Mouse (Mus musculus) CH12.LX (cell line): ENCODE results near the gene Stub1. TPM values are rescaled to one million over a fixed set of nuclear protein-coding genes. Genes with fewer than 3 reads are reported as not detected.

ENCODE experiments used
- DNase-seq: peaks from one replicate; pipeline ENCODE4 v3.0.0-alpha.2; 2013; ENCODE audit errors: extremely low read depth
- H3K27ac ChIP-seq: 2 replicates; pipeline ENCODE4 v1.5.1; 2012; ENCODE audit warnings: low read depth, mild to moderate bottlenecking, control low read depth, moderate library complexity; ENCODE audit not compliant: insufficient read depth
- H3K27me3 ChIP-seq: replicated peaks from 2 replicates; pipeline ENCODE3; 2012; ENCODE audit warnings: inconsistent platforms
- H3K36me3 ChIP-seq, 2 experiments: replicated peaks in 1 of 2; 2 replicates each; pipeline versions ENCODE3 to v1.6.1; 2012; ENCODE audit warnings: inconsistent platforms in 1 of 2, low read length in 1 of 2, mild to moderate bottlenecking in 1 of 2, mixed read lengths in 1 of 2, moderate library complexity in 1 of 2; ENCODE audit not compliant: control insufficient read depth in 1 of 2, insufficient read depth in 1 of 2
- H3K4me1 ChIP-seq, 2 experiments: 2 replicates each; pipeline ENCODE4 v1.6.1; 2012; ENCODE audit warnings: inconsistent platforms in 1 of 2, moderate library complexity in 1 of 2; ENCODE audit not compliant: insufficient read depth in 2 of 2, control insufficient read depth in 1 of 2
- H3K4me2 ChIP-seq: 2 replicates; pipeline ENCODE4 v1.6.1; 2012; ENCODE audit warnings: low read depth, mild to moderate bottlenecking, control low read depth; ENCODE audit not compliant: poor library complexity, insufficient read depth, severe bottlenecking
- H3K4me3 ChIP-seq, 3 experiments: fragments of 150-350 bp in 1 of 3; sonication (generic) in 1 of 3; replicated peaks in 1 of 3; 2 replicates each; pipeline versions ENCODE3 to v1.5.1; 2011 to 2012; ENCODE audit warnings: low read depth in 2 of 3, low read length in 2 of 3, mild to moderate bottlenecking in 2 of 3, moderate library complexity in 2 of 3, control low read depth in 1 of 3, improper control_type of control experiment in 1 of 3, inconsistent platforms in 1 of 3, mixed read lengths in 1 of 3; ENCODE audit not compliant: poor library complexity in 1 of 3
- H3K79me2 ChIP-seq: replicated peaks from 2 replicates; pipeline ENCODE4 v1.6.1; 2012; ENCODE audit warnings: mild to moderate bottlenecking, moderate library complexity; ENCODE audit not compliant: control insufficient read depth, poor library complexity, insufficient read depth, severe bottlenecking; ENCODE audit errors: extremely low read depth
- H3K9ac ChIP-seq: 2 replicates; pipeline ENCODE4 v1.6.1; 2012; ENCODE audit warnings: low read depth, mild to moderate bottlenecking, control low read depth, moderate library complexity; ENCODE audit not compliant: insufficient read depth
- H3K9me3 ChIP-seq: replicated peaks from 2 replicates; pipeline ENCODE3; 2012; ENCODE audit warnings: low read length, inconsistent platforms, mixed read lengths
- BHLHE40 ChIP-seq: IDR thresholded peaks from 2 replicates; pipeline ENCODE4 v1.6.1; 2011; ENCODE audit warnings: mild to moderate bottlenecking, low read depth, low read length, improper control_type of control experiment
- CHD1 ChIP-seq: IDR thresholded peaks from 2 replicates; pipeline ENCODE4 v1.6.1; 2012; ENCODE audit warnings: low read depth, low read length, improper control_type of control experiment, inconsistent platforms
- CHD2 ChIP-seq: IDR thresholded peaks from 2 replicates; pipeline ENCODE4 v1.6.1; 2011; ENCODE audit warnings: low read length, improper control_type of control experiment
- CTCF ChIP-seq, 2 experiments: IDR thresholded peaks in 1 of 2; conservative IDR thresholded peaks in 1 of 2; 2 replicates each; pipeline ENCODE4 v1.5.1; 2011 to 2012; ENCODE audit warnings: low read depth in 2 of 2, low read length in 2 of 2, improper control_type of control experiment in 1 of 2, inconsistent platforms in 1 of 2, mild to moderate bottlenecking in 1 of 2, moderate library complexity in 1 of 2
- E2F4 ChIP-seq: IDR thresholded peaks from 2 replicates; pipeline ENCODE4 v1.6.1; 2011; ENCODE audit warnings: low read depth, low read length, improper control_type of control experiment; ENCODE audit not compliant: insufficient replicate concordance
- ELF1 ChIP-seq: IDR thresholded peaks from 2 replicates; pipeline ENCODE4 v1.6.1; 2014; ENCODE audit warnings: low read depth, mild to moderate bottlenecking, inconsistent platforms, low read length, improper control_type of control experiment
- EP300 ChIP-seq: IDR thresholded peaks from 2 replicates; pipeline ENCODE4 v1.6.1; 2011; ENCODE audit warnings: low read length, improper control_type of control experiment
- ETS1 ChIP-seq: conservative IDR thresholded peaks from 2 replicates; pipeline ENCODE4 v1.6.1; 2012; ENCODE audit warnings: low read depth, mild to moderate bottlenecking, inconsistent platforms, low read length, improper control_type of control experiment, moderate library complexity
- GABPA ChIP-seq: IDR thresholded peaks from 2 replicates; pipeline ENCODE4 v1.6.1; 2012; ENCODE audit warnings: low read depth, low read length, improper control_type of control experiment, inconsistent platforms; ENCODE audit not compliant: insufficient replicate concordance
- HCFC1 ChIP-seq: IDR thresholded peaks from 2 replicates; pipeline ENCODE4 v1.6.1; 2012; ENCODE audit warnings: low read depth, mild to moderate bottlenecking, inconsistent platforms, low read length, improper control_type of control experiment
- IRF4 ChIP-seq: IDR thresholded peaks from 2 replicates; pipeline ENCODE4 v1.6.1; 2014; ENCODE audit warnings: low read depth, mild to moderate bottlenecking, inconsistent platforms, low read length, improper control_type of control experiment
- JUN ChIP-seq: IDR thresholded peaks from 2 replicates; pipeline ENCODE4 v1.6.1; 2011; ENCODE audit warnings: low read depth, mild to moderate bottlenecking, low read length, improper control_type of control experiment, moderate library complexity; ENCODE audit not compliant: insufficient read depth
- JUND ChIP-seq: conservative IDR thresholded peaks from 2 replicates; pipeline ENCODE4 v1.6.1; 2011; ENCODE audit warnings: low read depth, low read length, improper control_type of control experiment
- KAT2A ChIP-seq: IDR thresholded peaks from 2 replicates; pipeline ENCODE4 v1.6.1; 2012; ENCODE audit warnings: low read length, improper control_type of control experiment, inconsistent platforms; ENCODE audit not compliant: insufficient replicate concordance
- MAFK ChIP-seq: IDR thresholded peaks from 2 replicates; pipeline ENCODE4 v1.6.1; 2011; ENCODE audit warnings: low read length, improper control_type of control experiment; ENCODE audit not compliant: insufficient replicate concordance
- MAX ChIP-seq: IDR thresholded peaks from 2 replicates; pipeline ENCODE4 v1.6.1; 2011; ENCODE audit warnings: low read length, improper control_type of control experiment
- MAZ ChIP-seq: IDR thresholded peaks from 2 replicates; pipeline ENCODE4 v1.6.1; 2012; ENCODE audit warnings: low read depth, mild to moderate bottlenecking, inconsistent platforms, low read length, improper control_type of control experiment, moderate library complexity
- MEF2A ChIP-seq: IDR thresholded peaks from 2 replicates; pipeline ENCODE4 v1.6.1; 2014; ENCODE audit warnings: low read depth, mild to moderate bottlenecking, inconsistent platforms, low read length, improper control_type of control experiment, borderline replicate concordance
- MYC ChIP-seq: IDR thresholded peaks from 2 replicates; pipeline ENCODE4 v1.6.1; 2011; ENCODE audit warnings: low read depth, mild to moderate bottlenecking, improper control_type of control experiment, low read length
- NELFE ChIP-seq: IDR thresholded peaks from 2 replicates; pipeline ENCODE4 v1.6.1; 2011; ENCODE audit warnings: low read depth, low read length, improper control_type of control experiment
- NRF1 ChIP-seq: IDR thresholded peaks from 2 replicates; pipeline ENCODE4 v1.6.1; 2014; ENCODE audit warnings: low read depth, mild to moderate bottlenecking, inconsistent platforms, low read length, improper control_type of control experiment, moderate library complexity
- PAX5 ChIP-seq: IDR thresholded peaks from 2 replicates; pipeline ENCODE4 v1.6.1; 2012; ENCODE audit warnings: low read length, inconsistent platforms, mixed read lengths
- POLR2A ChIP-seq: IDR thresholded peaks from 2 replicates; pipeline ENCODE4 v1.6.1; 2011; ENCODE audit warnings: low read depth, mild to moderate bottlenecking, improper control_type of control experiment, low read length
- POLR2AphosphoS2 ChIP-seq: IDR thresholded peaks from 2 replicates; pipeline ENCODE4 v1.6.1; 2011; ENCODE audit warnings: low read depth, low read length, improper control_type of control experiment
- RAD21 ChIP-seq: IDR thresholded peaks from 2 replicates; pipeline ENCODE4 v1.6.1; 2011; ENCODE audit warnings: low read depth, mild to moderate bottlenecking, low read length, improper control_type of control experiment, moderate library complexity
- RCOR1 ChIP-seq: conservative IDR thresholded peaks from 2 replicates; pipeline ENCODE4 v1.6.1; 2012; ENCODE audit warnings: low read depth, mild to moderate bottlenecking, inconsistent platforms, low read length, improper control_type of control experiment
- SIN3A ChIP-seq: IDR thresholded peaks from 2 replicates; pipeline ENCODE4 v1.6.1; 2012; ENCODE audit warnings: low read length, improper control_type of control experiment, inconsistent platforms
- SMC3 ChIP-seq: IDR thresholded peaks from 2 replicates; pipeline ENCODE4 v1.6.1; 2011; ENCODE audit warnings: low read depth, low read length, improper control_type of control experiment
- TBP ChIP-seq: conservative IDR thresholded peaks from 2 replicates; pipeline ENCODE4 v1.6.1; 2011; ENCODE audit warnings: low read depth, low read length, improper control_type of control experiment
- TCF12 ChIP-seq: IDR thresholded peaks from 2 replicates; pipeline ENCODE4 v1.6.1; 2014; ENCODE audit warnings: low read depth, mild to moderate bottlenecking, inconsistent platforms, low read length, improper control_type of control experiment
- UBTF ChIP-seq: IDR thresholded peaks from 2 replicates; pipeline ENCODE4 v1.6.1; 2012; ENCODE audit warnings: low read depth, mild to moderate bottlenecking, inconsistent platforms, low read length, improper control_type of control experiment, moderate library complexity
- USF1 ChIP-seq: IDR thresholded peaks from 2 replicates; pipeline ENCODE4 v1.6.1; 2014; ENCODE audit warnings: low read depth, mild to moderate bottlenecking, inconsistent platforms, low read length, improper control_type of control experiment
- USF2 ChIP-seq: conservative IDR thresholded peaks from 2 replicates; pipeline ENCODE4 v1.6.1; 2011; ENCODE audit warnings: low read depth, low read length, improper control_type of control experiment
- ZC3H11A ChIP-seq: IDR thresholded peaks from 2 replicates; pipeline ENCODE4 v1.6.1; 2012; ENCODE audit warnings: low read depth, mild to moderate bottlenecking, inconsistent platforms, low read length, improper control_type of control experiment
- ZKSCAN1 ChIP-seq: IDR thresholded peaks from 2 replicates; pipeline ENCODE4 v1.6.1; 2012; ENCODE audit warnings: low read depth, inconsistent platforms, low read length, improper control_type of control experiment, borderline replicate concordance
- ZMIZ1 ChIP-seq: IDR thresholded peaks from 2 replicates; pipeline ENCODE4 v1.6.1; 2012; ENCODE audit warnings: low read depth, mild to moderate bottlenecking, inconsistent platforms, low read length, improper control_type of control experiment
- ZNF384 ChIP-seq: IDR thresholded peaks from 2 replicates; pipeline ENCODE4 v1.6.1; 2012; ENCODE audit warnings: low read depth, low read length, improper control_type of control experiment, inconsistent platforms
- dilution Hi-C: fragments of 300-500 bp; cut with MboI; formaldehyde crosslinking; loops from 2 replicates; pipeline ENCODE4 v1.14.3; 2020; ENCODE audit warnings: low sequenced_read_pairs; ENCODE audit not compliant: extremely low pct_unique_long_range_greater_than_20kb, extremely low pct_ligation_motif_present
- in situ Hi-C: fragments of 300-500 bp; cut with MboI; formaldehyde crosslinking; loops from 3 replicates; pipeline ENCODE4 v1.14.3; 2019; ENCODE audit warnings: low sequenced_read_pairs, low pct_ligation_motif_present, low pct_unique_long_range_greater_than_20kb, mixed read lengths
- polyA plus RNA-seq: library from polyadenylated mRNA; unstranded; fragments of >175 nt; gene quantifications from 2 replicates; pipeline ENCODE4 v1.2.1, GENCODE M21; 2012; ENCODE audit warnings: low read depth; ENCODE audit not compliant: insufficient read length
- total RNA-seq, 2 experiments: library from RNA; depleted of rRNA; stranded (reverse); fragments of 300-350 nt in 1 of 2; fragments of >200 nt in 1 of 2; gene quantifications; 2 replicates each; pipeline ENCODE4 v1.2.3; 2012 to 2014

Stub1 gene
- total and polyA plus RNA-seq, 3 experiments: 62.9 to 98.3 (median 84.8) TPM

DNA sequence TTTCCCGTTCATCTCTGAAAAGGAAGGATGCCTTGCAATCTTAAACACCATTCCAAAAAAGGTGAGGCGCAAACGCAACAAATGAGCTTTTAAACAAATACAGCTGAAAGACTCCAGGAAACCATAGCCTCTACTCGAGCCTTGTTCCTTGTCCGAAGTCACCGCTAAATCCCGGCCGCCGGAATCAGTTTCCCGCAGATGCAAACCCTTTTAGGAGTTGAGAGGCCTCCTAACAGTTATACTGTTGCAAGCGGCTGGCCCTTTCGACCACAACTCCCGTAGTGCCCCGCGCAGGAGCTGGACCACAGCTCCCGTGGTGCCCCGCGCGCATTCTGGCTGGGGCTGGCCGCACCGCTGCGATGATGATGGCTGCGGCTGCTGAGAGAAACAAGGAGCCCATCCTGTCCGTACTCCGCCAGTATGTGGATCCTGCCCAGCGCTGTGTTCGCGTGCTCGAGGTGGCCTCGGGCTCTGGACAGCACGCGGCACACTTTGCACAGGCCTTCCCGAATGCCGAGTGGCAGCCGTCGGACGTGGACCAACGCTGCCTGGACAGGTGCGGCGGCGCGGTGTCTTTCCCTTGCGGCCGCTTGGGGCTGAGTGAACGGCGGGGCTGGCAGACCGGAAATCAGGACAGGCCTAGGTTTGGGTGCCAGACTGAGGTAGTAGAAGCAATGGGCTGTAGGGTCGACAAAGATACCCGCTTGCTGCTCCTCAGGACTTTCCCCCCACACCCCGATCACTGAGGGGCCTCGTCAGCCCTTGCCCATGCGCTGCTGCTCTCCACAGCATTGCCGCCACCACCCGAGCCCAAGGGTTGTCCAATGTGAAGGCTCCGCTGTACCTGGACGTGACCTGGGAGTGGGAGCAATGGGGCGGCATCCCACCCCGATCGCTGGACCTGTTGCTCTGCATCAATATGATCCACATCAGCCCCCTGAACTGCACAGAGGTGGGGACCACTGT, 42.2 kb upstream of the Stub1 start:
- H3K4me3 ChIP-seq: peak overlapping the region; percentile 63 to 93 (median 81)
- peak overlapping the region; percentile 63 for H3K9ac ChIP-seq
- H3K27me3 ChIP-seq: peaks cover 16% of the 10 kb centered on the region
- in situ Hi-C loops: no loop called here
- peaks cover 24 to 38% of the 10 kb centered on the region in 2 experiments for H3K36me3 ChIP-seq
- H3K79me2 ChIP-seq: no peaks in the 10 kb centered on the region
- dilution Hi-C loops: no loop called here
- peak overlapping the region; percentile 73 for H3K27ac ChIP-seq
- peaks cover 6 to 18% of the 10 kb centered on the region in 2 experiments for H3K4me1 ChIP-seq
- H3K4me2 ChIP-seq: peak overlapping the region; percentile 39
- peak; percentile 78 for DNase-seq
- no peaks in the 10 kb centered on the region for H3K9me3 ChIP-seq
- no peak for TF ChIP-seq USF2
- peak; percentile 88 for TF ChIP-seq POLR2A
- no peak for TF ChIP-seq ZNF384
- TF ChIP-seq ZKSCAN1: no peak
- peak in 1 of 2 experiments; percentile 20; a peak in 1 of 4 replicates for TF ChIP-seq CTCF (conservative IDR thresholded peaks at IDR 0.05 in 1 of 2, IDR thresholded peaks at IDR 0.05 in 1 of 2; ENCODE audit: low read depth in 2 of 2, low read length in 2 of 2)
- TF ChIP-seq ELF1: peak; percentile 62
- no peak for TF ChIP-seq JUN
- TF ChIP-seq NELFE: peak; percentile 90
- no peak for TF ChIP-seq JUND
- peak; percentile 88 for TF ChIP-seq HCFC1
- no peak for TF ChIP-seq MAFK
- TF ChIP-seq PAX5: no peak
- 0 out of 2 replicates have a peak, but pooled peaks have one; percentile 70 for TF ChIP-seq POLR2AphosphoS2
- TF ChIP-seq BHLHE40: 0 out of 2 replicates have a peak, but pooled peaks have one; percentile 24
- TF ChIP-seq CHD2: no peak; the same call in 1 of the 2 replicates
- TF ChIP-seq USF1: no peak
- no peak for TF ChIP-seq RAD21
- no peak for TF ChIP-seq TBP
- TF ChIP-seq MAX: peak; percentile 69; the same call in 1 of the 2 replicates
- TF ChIP-seq MEF2A: no peak
- no peak for TF ChIP-seq SMC3
- no peak for TF ChIP-seq EP300
- no peak for TF ChIP-seq RCOR1
- TF ChIP-seq CHD1: no peak
- peak; percentile 51; the same call in 1 of the 2 replicates for TF ChIP-seq SIN3A
- no peak for TF ChIP-seq MYC
- TF ChIP-seq UBTF: peak; percentile 87; the same call in 1 of the 2 replicates
- TF ChIP-seq MAZ: no peak
- TF ChIP-seq TCF12: peak; percentile 78
- TF ChIP-seq NRF1: peak; percentile 44
- TF ChIP-seq KAT2A: peak; percentile 63; the same call in 1 of the 2 replicates
- no peak for TF ChIP-seq ZC3H11A
- no peak; the same call in 1 of the 2 replicates for TF ChIP-seq GABPA
- TF ChIP-seq IRF4: no peak
- TF ChIP-seq E2F4: no peak
- no peak for TF ChIP-seq ETS1
- TF ChIP-seq ZMIZ1: peak; percentile 24; the same call in 1 of the 2 replicates
